Mouse (Mus musculus) common myeloid progenitor, adult 5-6 weeks (primary cell): ENCODE results near the gene Irs1. TPM values are rescaled to one million over a fixed set of nuclear protein-coding genes. Genes with fewer than 3 reads are reported as not detected.

Experiments used
- ATAC-seq: replicated peaks from 2 replicates; pipeline ENCODE4 v1.8.0; 2016; ENCODE audit warnings: low read depth, mild to moderate bottlenecking, moderate TSS enrichment, inconsistent platforms; ENCODE audit not compliant: poor library complexity, severe bottlenecking
- total RNA-seq: library from RNA; stranded (forward); fragments of 200-1000, 187-1606 nt; gene quantifications from 2 replicates; pipeline ENCODE4 v1.2.3, GENCODE M21; 2017

The Irs1 gene
- total RNA-seq, 1 experiment from 2014 or later = not detected

DNA sequence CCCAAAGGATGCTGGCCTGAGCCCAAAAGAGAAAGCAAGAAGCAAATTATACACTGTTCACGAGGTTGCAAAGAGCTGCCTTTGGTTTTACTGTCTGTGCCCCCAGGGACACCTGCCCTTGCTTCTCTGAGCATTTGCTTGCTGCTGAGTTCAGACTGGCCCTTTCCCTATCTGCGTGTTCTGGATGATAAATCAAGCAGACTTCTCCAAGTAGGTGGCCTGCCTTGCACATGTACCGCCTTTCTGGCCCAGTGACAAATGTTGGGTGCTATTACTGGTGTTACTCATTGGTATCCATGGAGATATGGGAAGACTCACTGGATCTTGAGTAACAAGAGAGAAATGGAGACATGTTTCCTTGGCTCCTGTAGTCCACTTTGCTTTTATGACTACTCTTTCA, 101.7 kb downstream of the Irs1 start:
- no peak for ATAC-seq

DNA sequence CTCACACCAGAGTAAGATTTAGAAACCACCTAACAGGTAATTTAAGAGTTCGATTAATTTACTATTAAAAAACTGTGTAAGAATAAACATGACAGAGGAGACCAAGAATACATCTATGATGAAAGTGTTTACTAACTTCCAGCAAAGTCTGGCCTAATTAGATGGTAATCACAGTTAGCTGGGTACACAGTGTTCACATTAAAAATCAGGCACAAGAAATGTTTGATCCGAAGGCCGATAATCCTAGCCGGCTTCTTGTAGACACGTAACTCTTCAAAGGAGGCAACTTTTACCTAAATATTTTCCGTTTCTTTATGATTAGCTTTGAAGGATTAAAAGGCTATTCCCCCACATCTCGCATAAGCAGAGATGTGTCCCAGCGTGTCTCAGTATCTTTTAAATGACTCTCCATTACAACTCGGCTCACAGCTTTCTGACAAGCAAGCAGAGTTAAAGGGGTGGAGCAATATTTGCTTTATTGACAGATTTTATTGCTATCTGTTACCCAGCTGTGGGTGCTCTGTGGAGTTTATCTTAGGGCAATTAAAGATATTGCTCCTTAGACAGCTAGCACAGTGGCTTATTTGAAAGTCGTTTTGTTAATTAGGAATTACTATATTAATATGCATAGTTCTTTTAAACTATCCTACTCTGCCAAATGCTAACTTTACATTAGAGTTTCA, 102.5 kb downstream of the Irs1 start:
- ATAC-seq = no peak

DNA sequence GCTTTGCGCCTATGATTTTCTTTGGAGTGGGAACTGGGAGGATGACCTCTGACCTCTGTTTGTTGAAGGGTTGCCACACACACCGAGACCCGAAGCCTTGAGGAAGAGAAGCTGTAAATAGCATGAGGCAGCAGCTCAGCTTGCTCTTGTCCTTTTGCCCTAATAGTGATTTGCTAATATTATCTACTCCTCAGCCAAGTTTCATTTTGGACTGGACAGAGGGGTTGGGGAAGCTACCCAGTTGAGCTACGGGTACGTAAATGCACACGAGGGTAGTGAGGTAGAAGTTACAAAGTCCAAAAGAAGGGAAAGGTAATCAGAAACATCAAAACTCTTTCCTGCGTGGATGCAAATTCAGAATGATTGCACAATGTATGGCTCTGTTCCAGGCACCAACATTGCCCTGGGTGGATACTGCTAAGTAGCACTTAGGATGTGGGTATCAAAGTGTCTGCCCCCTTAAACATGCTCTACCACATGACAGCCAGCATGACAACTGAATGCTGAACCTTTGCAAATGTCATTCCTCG, 107.2 kb downstream of the Irs1 start:
- ATAC-seq = no peak

Other genes starting within 250 kb of the Irs1 start
- not detected in 2 replicates for gene Gm9747, start 58.3 kb downstream of the Irs1 start, total RNA-seq
- gene Rhbdd1, start 25.0 kb upstream of the Irs1 start, total RNA-seq = 14.4 and 15.8 TPM in 2 replicates